Mouse (Mus musculus) kidney, embryonic 14.5 days (tissue): Measurements from ENCODE around the gene Man1a2. TPM values are rescaled to one million over a fixed set of nuclear protein-coding genes. Genes with fewer than 3 reads are reported as not detected.

Experiments used
- polyA plus RNA-seq: library from polyadenylated mRNA; unstranded; fragments of >200 nt; fragmentation: Nextera tagmentation; extraction: Ambion mirVana; gene quantifications from 2 replicates; pipeline ENCODE4 v1.2.1, GENCODE M21; 2014

Gene Man1a2
- polyA plus RNA-seq, 1 experiment from 2014 or later: 102 TPM

Other genes with a start within 250 kb of the Man1a2 start
- 1.8 and 5.7 TPM in 2 replicates for gene Tent5c, start 196.2 kb downstream of the Man1a2 start, polyA plus RNA-seq
- 0.34 and 0.50 TPM in 2 replicates for gene Vtcn1, start 140.0 kb upstream of the Man1a2 start, polyA plus RNA-seq
- 3.2 and 5.5 TPM in 2 replicates for gene Trim45, start 236.7 kb upstream of the Man1a2 start, polyA plus RNA-seq